Mouse (Mus musculus): ENCODE results near the gene Tbl2.

Tbl2 gene

GRCm38 (mm10) chr5:135149053-135149819, at the start of gene Tbl2:
TSS of gene Tbl2 (plus strand) at chr5:135149657.
- DNase-seq: peak; percentile 99

GRCm38 (mm10) chr5:135100981-135101380, 48.5 kb upstream of the Tbl2 start:
- no peak for DNase-seq

GRCm38 (mm10) chr5:135103999-135104660, 45.3 kb upstream of the Tbl2 start:
- DNase-seq: peak; percentile 56

- peak; percentile 98 for DNase-seq
Measured at GRCm38 (mm10) chr5:135106758-135107256, 42.6 kb upstream of the Tbl2 start.

- peak; percentile 97 for DNase-seq
Measured at GRCm38 (mm10) chr5:135107521-135108501, 41.6 kb upstream of the Tbl2 start.

GRCm38 (mm10) chr5:135109017-135109416, 40.4 kb upstream of the Tbl2 start:
- DNase-seq: peak; percentile 73

- peak; percentile 69 for DNase-seq
Measured at GRCm38 (mm10) chr5:135109426-135109825, 40.0 kb upstream of the Tbl2 start.

- peak; percentile 90 for DNase-seq
Measured at GRCm38 (mm10) chr5:135109976-135110375, 39.5 kb upstream of the Tbl2 start.

- DNase-seq: peak; percentile 84
Measured at GRCm38 (mm10) chr5:135113782-135114181, 35.7 kb upstream of the Tbl2 start.

GRCm38 (mm10) chr5:135115241-135115640, 34.2 kb upstream of the Tbl2 start:
- DNase-seq: no peak

GRCm38 (mm10) chr5:135118589-135119081, 30.8 kb upstream of the Tbl2 start:
- DNase-seq: peak; percentile 75

GRCm38 (mm10) chr5:135120753-135121152, 28.7 kb upstream of the Tbl2 start:
- DNase-seq: no peak

- DNase-seq: no peak
Measured at GRCm38 (mm10) chr5:135126121-135126520, 23.3 kb upstream of the Tbl2 start.

- DNase-seq: no peak
Measured at GRCm38 (mm10) chr5:135127669-135128068, 21.8 kb upstream of the Tbl2 start.

GRCm38 (mm10) chr5:135129747-135130146, 19.7 kb upstream of the Tbl2 start:
- no peak for DNase-seq

- peak; percentile 52 for DNase-seq
Measured at GRCm38 (mm10) chr5:135133736-135134405, 15.6 kb upstream of the Tbl2 start.

GRCm38 (mm10) chr5:135134534-135134933, 14.9 kb upstream of the Tbl2 start:
- no peak for DNase-seq

- no peak for DNase-seq
Measured at GRCm38 (mm10) chr5:135139881-135140280, 9.6 kb upstream of the Tbl2 start.

GRCm38 (mm10) chr5:135144469-135144868, 5.0 kb upstream of the Tbl2 start:
- no peak for DNase-seq

GRCm38 (mm10) chr5:135145532-135145931, 3.9 kb upstream of the Tbl2 start:
- no peak for DNase-seq

- DNase-seq: no peak
Measured at GRCm38 (mm10) chr5:135145955-135146354, 3.5 kb upstream of the Tbl2 start.

GRCm38 (mm10) chr5:135148715-135149052, 773 bp upstream of the Tbl2 start:
- DNase-seq: no peak
